Mouse (Mus musculus) neural tube, embryonic 15.5 days (tissue): ENCODE measurements around the gene Phlda1. TPM values are rescaled to one million over a fixed set of nuclear protein-coding genes. Genes with fewer than 3 reads are reported as not detected.
"Not testable (repeated sequence)": the region's sequence is repeated elsewhere in the genome, so short reads cannot be mapped to it uniquely, and the experiment has no call there.

Experiments used
- ATAC-seq: fragments of 200-750 bp; cut with Nextera tagmentation; 2 replicates; pipeline ENCODE4 v1.8.0; 2017; ENCODE audit warnings: mild to moderate bottlenecking, moderate TSS enrichment, moderate library complexity; ENCODE audit not compliant: low FRiP score
- H3K27ac ChIP-seq: fragments of 300-500 bp; sonication (generic); replicated peaks from 2 replicates; pipeline ENCODE4 v1.5.1; 2015; ENCODE audit warnings: mild to moderate bottlenecking, inconsistent platforms
- H3K27me3 ChIP-seq: fragments of 300-500 bp; sonication (generic); replicated peaks from 2 replicates; pipeline ENCODE4 v1.6.1; 2015; ENCODE audit warnings: inconsistent platforms
- H3K36me3 ChIP-seq: fragments of 300-500 bp; sonication (generic); 2 replicates; pipeline ENCODE4 v1.6.1; 2015; ENCODE audit warnings: inconsistent platforms
- H3K4me1 ChIP-seq: fragments of 300-500 bp; sonication (generic); 2 replicates; pipeline ENCODE4 v1.6.1; 2015; ENCODE audit warnings: inconsistent platforms
- H3K4me2 ChIP-seq: fragments of 300-500 bp; sonication (generic); 2 replicates; pipeline ENCODE4 v1.6.1; 2015; ENCODE audit warnings: inconsistent platforms, mild to moderate bottlenecking, moderate library complexity
- H3K4me3 ChIP-seq: fragments of 300-500 bp; sonication (generic); replicated peaks from 2 replicates; pipeline ENCODE4 v1.5.1; 2015; ENCODE audit warnings: mild to moderate bottlenecking, inconsistent platforms
- H3K9ac ChIP-seq: fragments of 300-500 bp; sonication (generic); replicated peaks from 2 replicates; pipeline ENCODE4 v1.6.1; 2015; ENCODE audit warnings: mild to moderate bottlenecking, inconsistent platforms
- H3K9me3 ChIP-seq: fragments of 300-500 bp; sonication (generic); replicated peaks from 2 replicates; pipeline ENCODE4 v1.6.1; 2016; ENCODE audit warnings: inconsistent platforms
- WGBS: fragments of 180-500 bp; shearing (Covaris S2); methylation state at CpG from one replicate; pipeline ENCODE4 v1.1.7; 2015; ENCODE audit warnings: mixed read lengths; 5-methylcytosine and 5-hydroxymethylcytosine counted together
- polyA plus RNA-seq: library from polyadenylated mRNA; unstranded; fragments of >200 nt; fragmentation: Nextera tagmentation; extraction: Ambion mirVana; gene quantifications from 2 replicates; pipeline ENCODE4 v1.2.1, GENCODE M21; 2015

The Phlda1 gene
- polyA plus RNA-seq, 1 experiment from 2014 or later, result 69.7 TPM

GRCm38 (mm10) chr10:111476989-111477510, 29.0 kb upstream of the Phlda1 start:
- no peak overlapping the region for H3K27ac ChIP-seq
- no peaks in the 10 kb centered on the region; the same call in 1 of the 2 replicates for H3K36me3 ChIP-seq
- H3K4me3 ChIP-seq, result no peak overlapping the region
- H3K4me2 ChIP-seq, result no peak overlapping the region
- peaks cover 52% of the 10 kb centered on the region for H3K4me1 ChIP-seq
- no peak for ATAC-seq
- no peaks in the 10 kb centered on the region for H3K27me3 ChIP-seq
- H3K9me3 ChIP-seq, result no peaks in the 10 kb centered on the region
- H3K9ac ChIP-seq, result no peak overlapping the region
- WGBS, result 85% methylated on average over 6 of the region's 6 CpGs

- ATAC-seq, result no peak
- H3K27me3 ChIP-seq, result no peaks in the 10 kb centered on the region
- H3K4me2 ChIP-seq, result no peak overlapping the region
- H3K4me3 ChIP-seq, result no peak overlapping the region
- H3K27ac ChIP-seq, result no peak overlapping the region
- H3K36me3 ChIP-seq, result peaks cover 2% of the 10 kb centered on the region
- no peaks in the 10 kb centered on the region for H3K9me3 ChIP-seq
- H3K4me1 ChIP-seq, result peaks cover 39% of the 10 kb centered on the region
- H3K9ac ChIP-seq, result no peak overlapping the region
- 83% methylated on average over 5 of the region's 5 CpGs for WGBS
Observed at GRCm38 (mm10) chr10:111479599-111479998, 26.5 kb upstream of the Phlda1 start.

- Histone ChIP-seq H3K27ac (no peak overlapping the region), H3K36me3 (peaks cover 19% of the 10 kb centered on the region), H3K4me1 (peaks cover 15% of the 10 kb centered on the region), H3K9me3 (no peaks in the 10 kb centered on the region), H3K27me3 (no peaks in the 10 kb centered on the region), H3K9ac (no peak overlapping the region), H3K4me2 (no peak overlapping the region), H3K4me3 (no peak overlapping the region)
- WGBS, result 94% methylated on average over 2 of the region's 2 CpGs
- ATAC-seq, result no peak
Observed at GRCm38 (mm10) chr10:111482654-111483053, 23.4 kb upstream of the Phlda1 start.

GRCm38 (mm10) chr10:111484079-111484478, 22.0 kb upstream of the Phlda1 start:
- 88% methylated on average over 5 of the region's 5 CpGs for WGBS
- H3K27ac ChIP-seq, result no peak overlapping the region
- H3K4me3 ChIP-seq, result no peak overlapping the region
- H3K9me3 ChIP-seq, result no peaks in the 10 kb centered on the region
- peaks cover 25% of the 10 kb centered on the region for H3K36me3 ChIP-seq
- no peak overlapping the region for H3K9ac ChIP-seq
- H3K4me1 ChIP-seq, result peaks cover 10% of the 10 kb centered on the region; the same call in 1 of the 2 replicates
- no peaks in the 10 kb centered on the region for H3K27me3 ChIP-seq
- ATAC-seq, result no peak
- H3K4me2 ChIP-seq, result no peak overlapping the region

GRCm38 (mm10) chr10:111488793-111489192, 17.3 kb upstream of the Phlda1 start:
- H3K36me3 ChIP-seq, result peaks cover 51% of the 10 kb centered on the region
- H3K27ac ChIP-seq, result no peak overlapping the region

GRCm38 (mm10) chr10:111490079-111490478, 16.0 kb upstream of the Phlda1 start:
- not testable (repeated sequence) for H3K9ac ChIP-seq, H3K4me1 ChIP-seq, H3K4me3 ChIP-seq, ATAC-seq, H3K27ac ChIP-seq, H3K4me2 ChIP-seq, H3K9me3 ChIP-seq, H3K27me3 ChIP-seq
- 91% methylated on average over 4 of the region's 4 CpGs for WGBS
- H3K36me3 ChIP-seq, result peaks cover 52% of the 10 kb centered on the region

More at GRCm38 (mm10) chr10:111488793-111489192, 17.3 kb upstream of the Phlda1 start:
- no peaks in the 10 kb centered on the region for H3K9me3 ChIP-seq
- H3K27me3 ChIP-seq, result no peaks in the 10 kb centered on the region
- no peak overlapping the region for H3K9ac ChIP-seq
- 78% methylated on average over 2 of the region's 2 CpGs for WGBS
- H3K4me3 ChIP-seq, result no peak overlapping the region
- H3K4me2 ChIP-seq, result no peak overlapping the region
- no peaks in the 10 kb centered on the region for H3K4me1 ChIP-seq
- no peak for ATAC-seq

DNA sequence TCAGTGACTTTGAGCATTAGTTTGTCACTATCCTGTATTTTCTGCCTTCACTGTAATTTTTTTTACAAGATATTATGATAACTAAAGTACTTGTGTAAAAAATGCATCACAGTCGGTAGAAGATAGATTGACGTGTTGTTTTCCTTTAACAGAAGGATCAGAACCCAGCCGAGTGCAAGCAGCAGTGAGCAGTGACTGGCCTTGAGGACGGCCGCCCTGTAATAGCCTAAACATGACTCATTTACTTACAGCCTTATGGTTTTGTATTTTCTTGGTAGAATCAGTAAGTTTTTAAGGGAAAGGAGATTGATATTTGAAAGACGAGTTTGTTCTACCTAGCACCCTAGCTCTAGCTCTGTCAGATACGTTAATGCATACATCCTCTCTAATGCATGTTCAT, 10.2 kb upstream of the Phlda1 start:
- Histone ChIP-seq H3K36me3 (peaks cover 48% of the 10 kb centered on the region), H3K9ac (no peak overlapping the region), H3K27ac (no peak overlapping the region), H3K4me2 (no peak overlapping the region), H3K27me3 (no peaks in the 10 kb centered on the region), H3K4me1 (no peaks in the 10 kb centered on the region), H3K9me3 (no peaks in the 10 kb centered on the region), H3K4me3 (no peak overlapping the region)
- ATAC-seq, result no peak
- 96% methylated on average over 7 of the region's 7 CpGs for WGBS

- no peak for ATAC-seq
- Histone ChIP-seq H3K27me3 (no peaks in the 10 kb centered on the region), H3K27ac (no peak overlapping the region), H3K36me3 (peaks cover 23% of the 10 kb centered on the region), H3K9ac (no peak overlapping the region), H3K4me1 (peaks cover 12% of the 10 kb centered on the region), H3K4me2 (no peak overlapping the region), H3K9me3 (no peaks in the 10 kb centered on the region), H3K4me3 (no peak overlapping the region)
- 73% methylated on average over 6 of the region's 6 CpGs for WGBS
Observed at GRCm38 (mm10) chr10:111499892-111500291, 6.2 kb upstream of the Phlda1 start.

- Histone ChIP-seq H3K36me3 (peaks cover 6% of the 10 kb centered on the region), H3K27ac (no peak overlapping the region), H3K4me2 (no peak overlapping the region), H3K27me3 (no peaks in the 10 kb centered on the region), H3K9me3 (no peaks in the 10 kb centered on the region), H3K9ac (no peak overlapping the region), H3K4me1 (peaks cover 25% of the 10 kb centered on the region), H3K4me3 (no peak overlapping the region)
- no peak for ATAC-seq
- 1% methylated on average over 3 of the region's 3 CpGs for WGBS
Observed at GRCm38 (mm10) chr10:111503071-111503470, 3.0 kb upstream of the Phlda1 start.

GRCm38 (mm10) chr10:111503716-111504115, 2.4 kb upstream of the Phlda1 start:
- no peaks in the 10 kb centered on the region for H3K27me3 ChIP-seq
- no peaks in the 10 kb centered on the region for H3K36me3 ChIP-seq
- H3K4me2 ChIP-seq, result no peak overlapping the region
- WGBS, result 40% methylated on average over 10 of the region's 10 CpGs
- H3K4me1 ChIP-seq, result peaks cover 30% of the 10 kb centered on the region
- H3K27ac ChIP-seq, result no peak overlapping the region
- H3K9ac ChIP-seq, result no peak overlapping the region
- H3K9me3 ChIP-seq, result no peaks in the 10 kb centered on the region
- no peak for ATAC-seq
- no peak overlapping the region for H3K4me3 ChIP-seq

DNA sequence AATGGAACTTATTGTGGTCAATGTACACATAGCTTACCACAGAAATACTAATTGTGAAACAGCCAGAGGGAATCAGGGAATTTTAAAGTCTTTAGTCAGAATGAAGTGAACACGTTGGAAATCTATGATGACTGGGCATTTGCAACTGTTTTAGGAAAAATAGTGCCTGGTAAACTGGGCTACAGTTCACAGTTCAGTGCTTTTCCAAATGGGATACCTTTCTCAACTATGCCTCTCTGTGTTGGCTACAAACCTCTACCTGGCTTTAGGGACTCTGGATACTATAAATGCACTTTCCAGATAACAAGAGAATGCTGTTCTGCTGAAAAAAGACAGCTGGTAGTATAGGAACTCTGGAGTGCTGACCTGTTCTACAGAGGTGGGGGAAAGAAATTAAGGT, 1.5 kb upstream of the Phlda1 start:
- Histone ChIP-seq H3K4me1 (peaks cover 38% of the 10 kb centered on the region), H3K4me3 (no peak overlapping the region), H3K27ac (no peak overlapping the region), H3K4me2 (no peak overlapping the region), H3K27me3 (no peaks in the 10 kb centered on the region), H3K9me3 (no peaks in the 10 kb centered on the region), H3K36me3 (no peaks in the 10 kb centered on the region), H3K9ac (no peak overlapping the region)
- WGBS, result 69% methylated on average over 1 of the region's 1 CpGs
- ATAC-seq, result no peak

GRCm38 (mm10) chr10:111505406-111505805, 680 bp upstream of the Phlda1 start:
- Histone ChIP-seq H3K4me2 (peak overlapping the region; percentile 93), H3K9me3 (no peaks in the 10 kb centered on the region), H3K36me3 (no peaks in the 10 kb centered on the region), H3K4me1 (peaks cover 43% of the 10 kb centered on the region), H3K4me3 (peak overlapping the region; percentile 83), H3K9ac (no peak overlapping the region), H3K27me3 (no peaks in the 10 kb centered on the region), H3K27ac (peak overlapping the region; percentile 79; the same call in 1 of the 2 replicates)
- 52% methylated on average over 7 of the region's 7 CpGs for WGBS
- no peak for ATAC-seq
